Mouse (Mus musculus) thymus, adult 2 months (tissue): ENCODE data around the gene Tldc1. TPM values are rescaled to one million over a fixed set of nuclear protein-coding genes. Genes with fewer than 3 reads are reported as not detected.

Source experiments
- DNase-seq: peaks from one replicate; pipeline ENCODE4 v3.0.0; 2021
- H3K27ac ChIP-seq: fragments of 200-500 bp; 2 replicates; pipeline ENCODE4 v1.5.1; 2012; ENCODE audit warnings: low read length, control low read depth; ENCODE audit not compliant: control insufficient read depth, insufficient read depth
- H3K27me3 ChIP-seq: fragments of 200-500 bp; 2 replicates; pipeline ENCODE4 v1.6.1; 2012; ENCODE audit warnings: mild to moderate bottlenecking, low read length, moderate library complexity, mixed read lengths; ENCODE audit not compliant: control insufficient read depth, insufficient read depth
- H3K36me3 ChIP-seq: fragments of 200-500 bp; 2 replicates; pipeline ENCODE4 v1.6.1; 2012; ENCODE audit warnings: mild to moderate bottlenecking, low read length, moderate library complexity; ENCODE audit not compliant: control insufficient read depth, insufficient read depth
- H3K4me1 ChIP-seq: fragments of 200-500 bp; replicated peaks from 2 replicates; pipeline ENCODE4 v1.6.1; 2012; ENCODE audit warnings: low read length; ENCODE audit not compliant: control insufficient read depth, insufficient read depth
- H3K4me3 ChIP-seq: fragments of 200-500 bp; 2 replicates; pipeline ENCODE4 v1.5.1; 2012; ENCODE audit warnings: mild to moderate bottlenecking, low read length, control low read depth, moderate library complexity; ENCODE audit not compliant: control insufficient read depth, insufficient read depth
- CTCF ChIP-seq: fragments of 200-500 bp; IDR thresholded peaks from 2 replicates; pipeline ENCODE4 v1.5.1; 2012; ENCODE audit warnings: mild to moderate bottlenecking, control low read depth, low read length, moderate library complexity, borderline replicate concordance; ENCODE audit not compliant: control insufficient read depth, poor library complexity, insufficient read depth; ENCODE audit errors: extremely low read depth
- POLR2A ChIP-seq: fragments of 200-500 bp; IDR thresholded peaks from 2 replicates; pipeline ENCODE4 v1.6.1; 2012; ENCODE audit warnings: mild to moderate bottlenecking, low read length, control low read depth, moderate library complexity; ENCODE audit not compliant: control insufficient read depth, poor library complexity, insufficient read depth; ENCODE audit errors: extremely low read depth
- WGBS: fragments of 180-500 bp; shearing (Covaris S2); methylation state at CpG from one replicate; pipeline ENCODE4 v1.1.7; 2018; 5-methylcytosine and 5-hydroxymethylcytosine counted together
- polyA plus RNA-seq: library from polyadenylated mRNA; depleted of rRNA; stranded (reverse); fragments of >200 nt; gene quantifications from 2 replicates; pipeline ENCODE4 v1.2.3, GENCODE M21; 2012

Tldc1 gene
- polyA plus RNA-seq, 1 experiment = 13.9 TPM

DNA sequence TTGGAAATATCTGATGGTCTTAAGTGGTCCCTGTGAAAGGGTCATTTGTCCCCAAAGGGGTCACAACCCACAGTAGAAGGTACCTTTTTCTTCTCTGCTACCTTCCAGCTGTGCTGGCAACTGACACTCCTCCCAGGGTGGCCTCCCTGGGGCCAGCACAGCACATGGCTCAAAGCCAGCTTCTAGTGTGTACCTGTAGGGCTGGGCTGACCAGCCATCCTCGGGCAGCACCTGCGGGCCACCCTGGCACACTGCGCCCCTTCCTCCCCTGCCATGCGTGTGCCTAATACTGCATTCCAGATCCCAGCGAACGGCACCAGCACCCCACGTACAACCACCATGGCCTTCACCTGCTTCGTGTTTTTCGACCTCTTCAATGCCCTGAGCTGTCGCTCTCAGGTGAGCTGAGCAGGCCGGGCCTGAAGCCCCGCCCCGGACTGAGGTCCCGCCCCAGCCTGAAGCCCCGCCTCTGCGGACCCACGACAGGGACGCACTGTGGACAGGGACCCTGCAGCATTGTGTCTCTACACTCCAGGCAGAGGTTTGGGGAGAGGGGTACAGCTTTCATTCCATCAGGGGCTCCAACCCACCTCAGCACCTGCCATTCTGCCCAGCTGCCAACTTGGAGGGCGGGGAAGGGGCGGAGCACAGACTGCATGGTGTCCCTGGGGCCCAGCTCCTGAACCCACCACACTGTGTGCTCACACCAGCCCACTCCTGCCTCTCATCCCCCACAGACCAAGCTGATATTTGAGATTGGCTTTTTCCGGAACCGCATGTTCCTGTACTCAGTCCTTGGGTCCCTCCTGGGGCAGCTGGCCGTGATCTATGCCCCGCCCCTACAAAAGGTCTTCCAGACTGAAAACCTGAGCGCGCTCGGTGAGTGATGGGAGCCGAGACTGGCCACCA is 22.7 kb downstream of the Tldc1 start:
- Histone ChIP-seq H3K27ac (no peak overlapping the region), H3K4me1 (peaks cover 9% of the 10 kb centered on the region; the same call in 1 of the 2 replicates), H3K36me3 (no peaks in the 10 kb centered on the region), H3K4me3 (peak overlapping the region; percentile 47), H3K27me3 (no peaks in the 10 kb centered on the region)
- WGBS = 12% methylated on average over 28 of the region's 28 CpGs
- DNase-seq = peak; percentile 27
- TF ChIP-seq CTCF (no peak), POLR2A (no peak)

DNA sequence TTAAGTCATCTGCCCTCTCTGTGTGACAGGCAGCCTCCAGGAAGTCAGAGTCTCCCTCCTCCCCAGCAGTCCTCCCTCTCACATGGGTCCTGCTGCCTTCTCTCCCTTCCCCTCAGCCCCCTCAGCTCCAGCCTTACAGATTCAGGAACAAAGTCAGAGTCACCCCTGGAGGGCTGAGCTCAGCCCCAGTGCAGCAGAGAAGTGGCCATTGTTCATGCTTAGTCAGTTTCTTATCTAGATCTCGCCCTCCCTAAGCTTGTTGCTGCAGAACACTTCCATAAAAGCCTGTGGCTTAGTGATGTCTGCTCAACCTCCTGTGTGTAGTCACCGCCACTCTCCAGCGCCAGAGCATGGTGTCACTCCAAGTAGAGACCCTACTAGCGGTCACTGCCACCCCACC is 33.6 kb downstream of the Tldc1 start:
- Histone ChIP-seq H3K4me1 (no peaks in the 10 kb centered on the region), H3K27ac (no peak overlapping the region), H3K36me3 (no peaks in the 10 kb centered on the region), H3K4me3 (no peak overlapping the region), H3K27me3 (no peaks in the 10 kb centered on the region)
- 89% methylated on average over 4 of the region's 4 CpGs for WGBS
- no peak for TF ChIP-seq POLR2A
- no peak for TF ChIP-seq CTCF
- no peak for DNase-seq

DNA sequence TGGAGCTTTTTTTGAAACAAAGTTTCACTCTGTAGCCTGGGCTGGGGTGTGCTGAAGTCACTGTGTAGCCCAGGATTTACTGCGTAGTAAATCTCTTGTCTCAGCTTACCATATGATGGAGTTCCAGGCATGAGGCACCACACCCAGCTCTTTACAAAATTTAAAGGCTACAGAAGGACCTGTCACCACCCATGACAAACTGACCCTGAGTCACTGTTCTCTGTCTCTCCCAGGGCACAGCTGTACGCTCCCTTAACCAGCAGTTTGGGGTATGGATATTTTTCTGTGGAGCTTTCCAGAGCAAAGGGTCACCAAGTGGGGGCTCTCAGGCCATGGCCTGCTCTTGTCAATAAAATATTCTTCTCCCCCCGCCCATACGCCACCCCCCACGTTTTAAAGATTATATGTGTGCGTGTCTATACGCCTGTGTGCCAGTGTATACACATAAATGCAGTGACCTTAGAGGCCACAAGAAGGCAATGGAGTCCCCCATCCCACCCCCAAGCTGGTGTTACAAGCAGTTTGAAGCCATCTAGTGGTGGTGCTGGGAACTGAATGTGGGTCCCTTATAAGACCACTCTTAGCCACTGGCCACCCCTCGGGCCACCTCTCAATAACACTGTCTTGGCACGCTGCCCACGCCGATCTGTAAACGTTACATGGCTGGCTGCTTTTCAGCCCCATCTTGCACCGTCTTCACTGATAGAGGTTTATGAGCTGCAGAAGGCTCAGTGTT is 34.8 kb downstream of the Tldc1 start:
- Histone ChIP-seq H3K36me3 (no peaks in the 10 kb centered on the region), H3K4me3 (no peak overlapping the region), H3K27me3 (no peaks in the 10 kb centered on the region), H3K4me1 (no peaks in the 10 kb centered on the region), H3K27ac (no peak overlapping the region)
- no peak for TF ChIP-seq POLR2A
- peak; percentile 70; the same call in 1 of the 2 replicates for TF ChIP-seq CTCF
- WGBS = 75% methylated on average over 13 of the region's 13 CpGs
- peak; percentile 45 for DNase-seq

DNA sequence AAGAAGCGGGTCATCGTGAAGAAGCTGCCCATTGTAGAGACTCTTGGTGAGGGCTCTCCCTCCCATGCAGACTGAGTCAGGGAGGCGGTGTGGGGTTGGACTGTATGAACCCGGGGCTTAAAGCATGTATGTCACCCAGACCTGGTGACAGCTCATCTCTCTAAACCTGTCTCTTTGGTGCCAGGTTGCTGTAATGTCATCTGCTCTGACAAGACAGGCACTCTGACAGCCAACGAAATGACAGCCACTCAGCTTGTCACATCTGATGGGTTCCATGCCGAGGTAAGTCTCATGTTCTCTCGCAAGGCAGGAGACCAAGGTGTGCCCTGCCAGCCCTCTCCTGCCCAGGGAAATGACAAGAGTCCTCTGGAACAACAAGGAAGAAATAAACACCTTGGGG is 35.8 kb downstream of the Tldc1 start:
- no peaks in the 10 kb centered on the region for H3K27me3 ChIP-seq
- WGBS = 92% methylated on average over 7 of the region's 7 CpGs

DNA sequence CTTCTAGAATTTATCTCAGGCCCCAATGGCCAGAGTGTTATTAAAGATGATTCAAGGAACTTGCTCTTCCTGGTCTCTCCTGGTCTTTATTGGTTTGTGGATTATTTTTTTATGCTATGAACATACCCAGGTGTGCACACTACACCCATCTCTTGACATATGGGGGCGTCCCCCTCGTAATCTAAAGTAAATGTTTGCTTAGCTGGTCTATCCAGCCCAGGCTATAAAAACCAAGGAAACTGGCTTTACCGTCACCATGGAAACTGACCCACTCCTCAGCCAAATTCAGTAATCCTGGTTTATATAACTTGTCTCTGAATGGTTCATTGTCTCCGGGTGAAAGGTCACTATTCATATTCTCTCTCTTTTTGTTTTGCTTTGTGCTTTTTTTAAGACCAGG is 37.6 kb downstream of the Tldc1 start:
- Histone ChIP-seq H3K4me3 (no peak overlapping the region), H3K27ac (no peak overlapping the region), H3K36me3 (no peaks in the 10 kb centered on the region), H3K4me1 (no peaks in the 10 kb centered on the region), H3K27me3 (no peaks in the 10 kb centered on the region)
- 90% methylated on average over 4 of the region's 4 CpGs for WGBS
- DNase-seq = no peak
- TF ChIP-seq CTCF = no peak
- no peak for TF ChIP-seq POLR2A

More for the DNA sequence above, 35.8 kb downstream of the Tldc1 start:
- Histone ChIP-seq H3K27ac (no peak overlapping the region), H3K36me3 (no peaks in the 10 kb centered on the region), H3K4me1 (no peaks in the 10 kb centered on the region), H3K4me3 (no peak overlapping the region)
- DNase-seq = no peak
- TF ChIP-seq POLR2A (no peak), CTCF (no peak)

DNA sequence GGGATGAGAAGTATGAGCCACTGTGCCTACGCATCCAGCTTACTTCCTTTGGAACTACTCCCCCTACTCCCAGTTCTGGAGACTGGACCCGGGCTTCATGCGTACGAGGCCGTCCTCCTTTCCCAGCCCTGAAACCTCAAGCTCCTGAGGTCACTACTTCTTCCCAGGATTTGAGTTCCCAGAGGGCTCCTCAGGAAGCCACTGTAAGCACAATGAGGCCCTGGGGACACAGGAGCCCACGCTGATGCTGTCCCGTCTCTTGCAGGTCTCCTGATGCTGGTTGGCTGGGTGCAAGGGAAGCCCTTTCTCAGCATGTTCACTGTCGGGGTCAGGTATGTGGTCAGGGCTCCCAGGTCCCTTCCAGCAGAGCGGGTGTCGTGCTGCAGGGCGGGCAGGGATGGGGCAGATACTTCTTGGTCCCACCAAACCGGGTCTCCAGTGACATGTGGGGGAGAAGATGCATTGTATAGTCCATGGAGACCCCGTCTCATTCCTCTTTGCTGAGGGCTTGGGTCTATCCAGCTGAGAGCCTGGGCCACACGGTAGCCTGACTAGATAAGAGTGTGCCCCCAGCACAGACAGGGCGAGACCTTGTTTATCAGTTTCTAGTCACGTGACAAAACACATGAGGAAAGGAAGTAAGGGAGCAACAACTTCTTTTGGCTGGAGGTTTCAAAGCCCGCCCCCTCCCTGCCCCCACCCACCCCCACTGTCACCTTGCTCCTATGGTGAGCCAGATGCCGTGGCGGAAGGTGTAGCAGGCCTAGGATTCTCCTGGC is 39.9 kb downstream of the Tldc1 start:
- TF ChIP-seq CTCF (no peak), POLR2A (no peak)
- DNase-seq = no peak
- no peaks in the 10 kb centered on the region for H3K36me3 ChIP-seq
- H3K4me1 ChIP-seq = no peaks in the 10 kb centered on the region
- no peak overlapping the region for H3K27ac ChIP-seq
- no peak overlapping the region for H3K4me3 ChIP-seq
- H3K27me3 ChIP-seq = no peaks in the 10 kb centered on the region
- 85% methylated on average over 19 of the region's 19 CpGs for WGBS
